Mouse (Mus musculus): Measurements from ENCODE around the gene Gbp6.
"Not testable (repeated sequence)": the region's sequence is repeated elsewhere in the genome, so short reads cannot be mapped to it uniquely, and the experiment has no call there.

The Gbp6 gene

DNA sequence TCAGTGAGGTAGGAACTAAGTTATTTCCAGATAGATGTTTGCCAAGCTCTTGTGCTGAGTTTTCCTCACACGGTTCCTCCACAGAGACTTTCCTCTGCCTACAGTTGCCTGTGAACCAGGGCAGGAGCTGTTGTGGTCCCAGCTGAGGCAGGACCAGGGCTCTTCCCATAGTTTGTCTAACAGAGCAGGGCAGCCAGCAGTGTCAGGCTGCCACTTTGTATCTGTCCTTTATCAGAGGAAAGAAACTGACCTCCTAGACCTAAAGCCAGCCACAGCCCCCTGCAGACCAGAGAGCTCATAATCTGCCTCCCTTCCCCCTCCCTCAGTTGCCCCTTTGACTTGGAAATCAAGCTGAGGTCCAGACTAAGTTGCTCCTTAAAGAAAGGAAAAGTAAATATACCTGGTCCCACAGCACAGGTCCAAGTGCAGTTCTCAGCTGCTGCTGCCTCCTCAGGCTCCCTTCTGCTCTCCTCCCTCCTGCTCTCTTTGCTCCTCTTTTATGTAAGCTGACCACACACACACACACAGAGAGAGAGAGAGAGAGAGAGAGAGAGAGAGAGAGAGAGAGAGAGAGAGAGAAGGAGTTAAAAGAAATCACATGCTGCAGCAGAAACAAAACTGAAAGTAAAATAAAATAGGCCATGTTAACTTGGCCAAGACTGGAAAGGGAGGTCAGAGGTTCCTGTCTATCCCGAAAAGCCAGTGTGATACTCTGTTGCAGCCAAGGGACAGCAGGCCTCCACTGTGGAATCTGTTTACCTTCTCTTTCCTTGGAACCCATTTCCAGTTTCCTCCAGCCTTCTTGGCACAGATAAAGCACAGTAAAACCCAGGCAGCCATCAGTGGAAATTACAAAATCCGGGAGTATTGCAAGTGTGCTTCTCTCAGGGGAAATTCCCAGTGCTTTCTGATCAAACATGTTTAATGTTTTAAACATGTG, at the start of gene Gbp6, which contains the start of gene Gm43302:
Gene Gbp6 (minus strand): TSS at position 473 of the 940 bp plus-strand sequence.
Gene Gm43302 (minus strand): TSS at position 470 of the 940 bp plus-strand sequence.
- peak; percentile 85 for DNase-seq (ENCODE audit: low read depth)

DNA sequence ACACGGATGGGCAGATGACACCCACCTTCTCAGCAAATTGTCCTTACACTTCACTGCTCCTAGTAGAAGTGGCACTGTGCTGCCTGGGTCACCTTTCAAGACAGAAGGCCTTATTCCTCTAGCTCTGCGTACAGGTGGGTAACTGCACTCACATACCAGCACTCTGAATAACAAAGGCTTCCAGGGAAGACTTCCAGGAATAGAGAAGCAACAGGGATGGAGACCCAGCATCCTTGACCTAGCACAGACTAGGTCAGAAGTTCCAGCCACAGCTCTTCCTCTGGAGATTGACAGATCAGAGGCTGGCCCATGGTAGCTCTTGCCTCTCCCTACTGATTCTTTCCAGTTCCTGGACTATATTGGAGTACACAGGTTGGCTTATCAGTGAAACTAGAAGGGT, 47.8 kb upstream of the Gbp6 start:
- no peak for DNase-seq (ENCODE audit: low read depth)

DNA sequence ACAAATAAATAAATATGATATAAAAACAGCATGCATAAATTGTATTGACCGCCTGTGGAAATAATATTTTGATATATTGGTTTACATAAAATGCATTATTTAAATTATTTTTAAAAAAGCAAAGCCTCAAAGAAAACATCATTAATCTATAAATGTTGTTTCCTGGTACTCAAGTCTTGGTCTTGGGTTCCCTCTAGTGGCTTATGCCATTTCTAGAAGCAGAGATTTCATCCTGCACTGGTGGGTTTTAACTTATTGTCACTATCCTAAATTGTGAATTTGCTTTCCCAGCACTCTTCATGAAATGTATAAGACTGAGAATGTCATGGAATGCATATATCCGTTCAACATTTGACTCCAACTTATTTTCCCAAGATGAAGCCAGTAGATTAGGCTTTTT, 29.0 kb upstream of the Gbp6 start:
- peak; percentile 74 for DNase-seq (ENCODE audit: low read depth)

DNA sequence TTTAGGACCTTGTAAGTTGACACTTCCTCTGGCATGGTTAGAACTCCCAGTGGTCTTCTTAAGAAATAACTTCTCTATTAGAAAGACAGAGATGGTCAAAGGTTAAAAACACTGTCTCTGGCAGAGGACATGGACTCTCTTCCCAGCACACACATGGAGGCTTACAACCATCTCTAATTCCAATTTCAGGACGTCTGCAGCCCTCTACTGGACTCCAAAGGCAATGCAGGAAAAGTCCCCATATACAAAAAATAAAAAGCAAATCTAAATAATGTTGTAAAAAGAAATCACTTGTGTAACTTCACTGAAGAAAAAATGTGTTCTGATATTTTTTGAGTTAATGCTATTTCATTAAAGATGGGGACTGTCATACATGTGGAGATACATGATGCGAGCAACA, 17.4 kb upstream of the Gbp6 start:
- no peak for DNase-seq (ENCODE audit: low read depth)

DNA sequence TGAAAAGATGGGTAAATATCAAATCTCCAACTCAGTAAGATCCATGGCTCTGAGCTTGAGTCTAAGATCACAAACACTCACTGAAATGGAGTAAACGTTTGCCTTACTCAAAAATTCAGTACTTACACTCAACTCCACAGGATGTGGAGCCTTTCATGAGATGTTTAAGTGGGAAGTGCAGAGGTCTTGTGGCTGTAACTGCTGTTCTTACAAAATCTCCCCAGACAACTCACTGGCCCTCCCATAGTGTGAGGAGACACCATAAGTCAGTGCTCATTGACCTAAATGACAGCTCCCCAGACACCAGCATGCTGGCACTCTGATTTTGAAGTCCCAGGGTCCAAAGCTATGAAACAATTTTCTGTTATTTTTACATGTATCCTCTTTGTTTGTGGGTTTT, 15.7 kb upstream of the Gbp6 start:
- DNase-seq (ENCODE audit: low read depth) = not testable (repeated sequence)

DNA sequence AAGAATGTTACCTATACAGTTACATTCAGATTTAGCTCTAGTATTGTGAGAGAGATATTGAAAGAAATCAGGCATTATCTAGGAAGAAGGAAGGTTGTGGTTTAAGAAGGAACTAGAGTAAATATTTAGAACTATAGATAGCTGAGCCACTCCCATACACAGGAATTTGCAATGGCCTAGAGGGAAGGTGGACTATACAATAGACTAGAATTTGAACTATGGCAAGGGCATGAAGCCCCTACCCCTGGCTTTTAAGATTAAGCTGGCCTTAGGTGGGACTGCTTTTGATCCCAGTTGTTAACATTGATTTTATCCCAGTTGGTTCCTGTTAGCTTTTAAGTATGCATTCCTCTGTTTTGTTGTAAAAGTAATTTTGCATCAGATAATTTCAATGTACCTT, 13.4 kb upstream of the Gbp6 start:
- not testable (repeated sequence) for DNase-seq (ENCODE audit: low read depth)

DNA sequence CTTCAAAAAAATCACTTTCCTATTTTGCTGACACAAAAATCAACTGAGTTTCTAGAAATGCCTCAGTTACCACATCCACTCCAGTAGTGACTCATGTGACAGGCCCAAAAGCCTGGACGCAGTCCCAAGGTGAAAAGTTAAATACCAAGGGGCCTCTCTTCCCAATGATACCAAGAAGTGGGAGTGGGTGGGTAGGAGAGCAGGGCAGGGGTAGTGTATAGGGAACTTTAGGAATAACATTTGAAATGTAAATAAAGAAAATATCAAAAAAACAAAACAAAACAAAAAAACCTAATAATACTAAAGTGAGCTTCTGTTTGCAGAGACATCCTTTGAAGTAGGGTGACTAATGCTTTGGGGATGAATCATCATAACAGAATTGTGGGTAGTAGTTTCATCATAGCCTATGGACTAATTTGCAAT, 12.7 kb upstream of the Gbp6 start:
- peak; percentile 83 for DNase-seq (ENCODE audit: low read depth)

DNA sequence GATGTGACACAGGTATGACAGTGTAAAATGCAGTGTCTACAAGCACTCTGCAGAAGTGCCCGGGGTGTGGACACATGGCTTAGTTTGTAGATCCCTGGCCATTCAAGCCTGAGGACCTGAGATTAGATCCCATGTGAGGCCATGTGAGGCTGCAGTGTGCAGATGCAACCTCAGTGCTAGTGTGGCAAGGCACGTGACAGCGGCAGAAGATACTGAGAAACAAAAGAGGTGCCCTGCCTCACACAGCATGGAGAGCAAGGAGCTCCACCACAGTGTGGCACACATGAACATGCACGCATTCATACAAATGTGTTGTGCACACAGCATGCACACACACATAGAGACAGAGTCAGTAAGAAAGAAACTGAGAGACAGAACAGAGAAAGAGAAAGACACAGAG, 12.2 kb upstream of the Gbp6 start:
- peak; percentile 52 for DNase-seq (ENCODE audit: low read depth)

DNA sequence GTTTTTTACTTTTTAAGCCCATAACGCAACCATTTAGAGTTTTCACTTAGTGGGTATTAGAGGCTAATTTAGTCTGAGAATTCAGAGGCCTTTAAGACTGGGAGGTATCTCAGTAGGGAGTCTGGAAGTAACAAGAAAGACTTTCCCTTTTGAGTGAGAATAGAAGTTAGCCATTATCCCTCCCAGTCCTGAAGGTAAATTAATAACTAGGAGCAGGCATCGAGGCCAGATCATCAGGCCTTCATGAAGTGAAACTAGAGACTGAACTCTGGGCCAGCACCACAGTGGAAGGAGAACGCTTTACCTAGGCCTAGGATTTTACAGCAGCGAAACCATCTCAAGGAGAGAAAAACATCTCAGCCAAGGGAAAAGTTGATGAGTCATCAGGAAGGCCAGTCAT, 8.5 kb upstream of the Gbp6 start:
- DNase-seq (ENCODE audit: low read depth) = no peak

DNA sequence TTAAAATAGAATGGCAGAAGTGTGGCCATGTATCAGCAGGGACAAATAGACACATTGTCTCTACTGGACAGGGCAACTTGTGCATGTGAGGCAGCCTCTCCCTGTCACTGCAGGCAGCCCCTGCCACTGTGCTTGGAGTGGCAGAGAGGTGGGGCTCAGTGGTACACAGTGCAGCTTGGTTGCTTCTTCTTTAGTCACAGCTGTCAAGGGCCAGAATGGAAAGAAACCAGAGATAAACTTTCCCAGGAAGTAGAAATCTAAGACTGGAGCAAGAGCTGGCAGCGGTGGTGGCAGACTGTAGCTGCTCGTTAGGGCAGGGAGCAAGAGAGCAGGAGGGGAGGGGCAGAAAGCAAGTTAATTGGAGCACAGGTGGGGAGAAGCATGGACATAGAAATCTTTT, 8.0 kb upstream of the Gbp6 start:
- no peak for DNase-seq (ENCODE audit: low read depth)

DNA sequence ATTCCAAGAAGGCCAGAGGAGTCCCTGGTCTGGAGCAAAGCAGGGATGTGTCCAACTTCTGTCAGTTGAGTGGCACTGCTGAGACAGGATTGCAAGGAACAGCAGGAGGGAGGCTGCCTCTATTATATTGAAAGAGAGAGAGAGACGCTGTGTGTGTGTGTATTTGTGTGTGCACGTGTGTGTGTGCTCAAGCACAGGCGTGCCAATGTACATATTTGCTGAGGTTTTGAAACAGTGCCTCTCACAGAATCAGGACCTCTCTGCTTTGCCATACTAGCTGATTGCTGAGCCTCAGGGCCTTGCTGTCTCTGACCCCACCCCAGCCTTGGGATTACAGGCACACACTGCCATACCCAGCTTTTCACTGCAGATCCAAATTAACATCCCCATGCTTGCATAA, 2.2 kb upstream of the Gbp6 start:
- no peak for DNase-seq (ENCODE audit: low read depth)

DNA sequence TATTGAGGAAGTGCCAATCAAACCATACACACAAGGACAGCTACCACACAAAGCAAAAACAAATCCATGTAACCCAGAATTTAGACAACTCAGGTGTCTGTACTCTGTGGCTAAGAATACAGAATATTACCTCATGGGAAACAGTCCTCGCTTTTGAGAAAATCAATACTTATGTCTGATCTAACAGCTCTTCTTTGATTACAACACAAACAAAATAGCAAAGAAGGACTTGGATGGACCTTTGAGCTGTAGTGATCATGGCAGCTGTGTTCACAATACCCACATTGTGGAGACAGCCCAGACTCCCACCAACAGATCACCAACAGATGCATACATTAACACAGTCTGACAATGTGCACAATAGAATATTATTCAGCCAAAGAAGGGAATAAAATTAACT, 1.0 kb downstream of the Gbp6 start:
- peak; percentile 42 for DNase-seq (ENCODE audit: low read depth)

DNA sequence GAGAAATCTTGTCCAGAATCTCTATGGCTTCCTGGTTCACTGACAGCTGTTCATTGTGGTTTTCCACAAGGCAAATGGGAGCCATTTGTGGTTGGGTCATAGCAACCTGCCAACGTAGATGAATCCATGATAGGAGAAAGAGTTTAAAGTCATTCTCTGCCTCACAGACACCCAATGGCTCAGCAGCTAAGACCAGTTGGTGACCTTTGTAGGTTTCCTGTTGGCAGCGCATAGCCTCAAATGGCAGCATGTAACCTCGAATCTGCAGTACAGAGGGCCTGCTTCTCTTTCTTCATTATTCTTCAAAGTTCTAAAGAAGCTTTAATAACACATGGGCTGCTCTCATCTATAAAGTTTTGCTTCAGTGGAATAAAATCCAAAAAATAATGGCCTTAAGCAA, 2.6 kb downstream of the Gbp6 start:
- not testable (repeated sequence) for DNase-seq (ENCODE audit: low read depth)

DNA sequence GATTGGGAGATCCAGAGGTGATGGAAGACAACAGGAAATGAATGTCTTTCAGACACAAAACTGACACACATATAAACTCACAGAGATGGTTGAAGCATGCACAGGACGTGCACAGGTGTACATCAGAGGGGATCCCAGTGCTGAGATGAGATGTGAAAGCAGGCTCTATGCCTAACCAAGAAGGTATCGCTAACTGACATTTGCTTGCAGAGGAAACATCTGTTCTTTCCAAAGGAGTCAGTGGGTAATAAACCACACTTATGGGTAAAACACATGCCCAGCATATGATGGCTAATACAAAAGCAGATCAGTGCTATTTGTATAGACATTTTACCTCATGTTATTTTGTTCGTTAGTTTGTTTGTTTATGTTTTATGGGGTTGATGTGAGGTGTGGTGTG, 32.8 kb downstream of the Gbp6 start:
- not testable (repeated sequence) for DNase-seq (ENCODE audit: low read depth)

DNA sequence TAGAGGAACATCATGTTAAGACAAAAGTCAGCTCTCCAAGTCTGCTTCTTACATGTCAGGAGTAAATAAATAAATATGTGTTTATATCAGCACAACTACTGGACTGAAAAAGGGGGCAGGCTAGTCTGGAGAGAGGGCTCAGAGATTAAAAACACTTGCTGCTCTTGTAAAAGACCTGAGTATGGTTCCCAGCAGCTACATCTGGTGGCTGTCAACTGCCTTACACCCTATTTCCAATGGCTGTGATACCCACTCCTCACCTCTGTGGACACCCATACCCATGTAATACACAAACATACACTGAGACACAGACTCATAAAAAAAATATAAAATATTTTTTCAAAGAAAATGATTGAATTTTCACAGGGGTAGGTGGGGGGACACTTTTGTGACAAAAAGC, 41.0 kb downstream of the Gbp6 start:
- peak; percentile 46 for DNase-seq (ENCODE audit: low read depth)

DNA sequence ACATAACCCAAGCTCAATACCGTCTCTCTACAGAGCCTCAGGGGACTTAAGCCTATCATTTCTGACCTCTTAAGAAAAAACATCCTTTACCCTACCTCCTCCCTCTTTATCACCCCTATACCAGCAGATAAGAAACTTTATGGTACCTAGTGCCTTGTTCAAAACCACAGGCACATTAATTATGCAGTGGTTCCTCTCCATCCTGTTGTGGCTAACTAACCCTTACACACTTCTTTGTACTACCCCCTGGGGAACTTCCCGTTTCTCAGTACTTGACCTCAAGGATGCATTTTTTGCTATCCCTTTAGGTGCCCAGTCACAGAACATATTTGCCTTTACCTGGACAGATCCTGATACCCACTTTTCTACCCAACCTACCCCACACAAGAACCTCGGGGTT, 48.8 kb downstream of the Gbp6 start:
- peak; percentile 47 for DNase-seq (ENCODE audit: low read depth)

DNA sequence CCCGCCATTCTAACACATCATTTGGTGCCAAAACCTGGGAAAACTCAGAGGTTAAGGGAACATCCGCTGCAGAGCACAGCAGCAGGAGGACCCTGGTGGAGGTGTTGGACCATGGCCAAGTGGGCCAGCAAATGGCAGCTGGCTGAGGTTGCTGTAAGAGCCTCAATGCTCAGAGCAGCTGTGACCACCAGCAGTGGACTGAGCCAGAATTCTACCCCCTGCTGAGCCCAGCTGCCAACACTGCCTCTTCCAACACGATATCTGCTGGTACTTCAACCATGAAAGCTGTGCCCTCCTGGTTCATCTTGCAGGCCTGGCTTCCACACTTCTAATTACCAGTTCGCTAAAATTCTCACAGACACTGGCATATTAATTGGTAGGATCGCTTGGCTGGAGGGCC, 52.5 kb downstream of the Gbp6 start:
- DNase-seq (ENCODE audit: low read depth) = not testable (repeated sequence)

DNA sequence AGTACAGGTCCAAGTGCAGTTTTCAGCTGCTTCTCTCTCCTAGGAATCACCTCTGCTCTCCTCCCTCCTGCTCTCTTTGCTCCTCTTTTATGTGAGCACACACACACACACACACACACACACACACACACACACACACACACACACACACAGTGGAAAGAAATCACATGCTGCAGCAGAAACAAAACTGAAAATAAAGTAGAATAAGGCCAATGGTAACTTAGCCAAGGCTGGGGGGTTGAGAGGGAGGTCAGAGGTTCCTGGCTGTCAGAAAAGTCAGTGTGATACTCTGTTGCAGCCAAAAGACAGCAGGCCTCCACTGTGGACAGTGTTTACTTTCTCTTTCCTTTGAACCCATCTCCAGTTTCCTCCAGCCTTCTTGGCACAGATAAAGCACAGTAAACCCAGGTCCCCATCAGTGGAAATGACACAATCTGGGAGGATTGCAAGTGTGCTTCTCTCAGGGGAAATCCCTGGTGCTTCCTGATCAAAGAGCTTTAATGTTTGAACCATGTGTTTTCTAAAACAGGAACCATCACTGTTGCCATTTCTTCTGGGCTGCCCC, 53.9 kb downstream of the Gbp6 start, which contains the start of gene Gbp10:
Gene Gbp10 (minus strand): TSS at position 51 of the 565 bp plus-strand sequence.
- DNase-seq (ENCODE audit: low read depth) = peak; percentile 85

DNA sequence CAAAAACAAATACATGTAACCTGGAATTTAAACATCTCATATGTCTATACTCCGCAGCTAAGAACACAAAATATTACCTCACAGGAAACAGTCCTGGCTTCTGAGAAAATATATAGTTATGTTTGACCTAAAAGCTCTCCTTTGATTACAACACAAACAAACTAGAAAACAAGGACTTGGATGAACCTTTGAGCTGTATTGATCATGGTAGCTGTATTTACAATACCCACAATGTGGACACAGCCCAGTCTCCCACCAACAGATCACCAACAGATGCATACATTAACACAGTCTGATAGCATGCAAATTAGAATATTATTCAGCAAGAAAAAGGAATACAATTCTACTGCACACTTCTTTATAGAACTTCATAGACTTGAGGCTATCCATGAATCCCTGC, 55.1 kb downstream of the Gbp6 start:
- not testable (repeated sequence) for DNase-seq (ENCODE audit: low read depth)

DNA sequence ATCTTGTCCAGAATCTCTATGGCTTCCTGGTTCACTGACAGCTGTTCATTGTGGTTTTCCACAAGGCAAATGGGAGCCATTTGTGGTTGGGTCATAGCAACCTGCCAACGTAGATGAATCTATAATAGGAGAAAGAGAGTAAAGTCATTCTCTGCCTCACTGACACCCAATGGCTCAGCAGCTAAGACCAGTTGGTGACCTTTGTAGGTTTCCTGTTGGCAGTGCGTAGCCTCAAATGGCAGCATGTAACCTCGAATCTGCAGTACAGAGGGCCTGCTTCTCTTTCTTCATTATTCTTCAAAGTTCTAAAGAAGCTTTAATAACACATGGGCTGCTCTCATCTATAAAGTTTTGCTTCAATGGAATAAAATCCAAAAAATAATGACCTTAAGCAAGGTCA, 57.5 kb downstream of the Gbp6 start:
- DNase-seq (ENCODE audit: low read depth) = not testable (repeated sequence)
